Mouse (Mus musculus) spleen, embryonic (tissue): ENCODE results near the gene Aif1l.

ENCODE experiments used
- CTCF ChIA-PET: fragments of 350-600 bp; sonication (Branson Sonifier 250); formaldehyde crosslinking; loops from one replicate; lab custom pipeline; 2022; lab: Charles Lee

Aif1l gene

GRCm38 (mm10) chr2:32008311-32008710, 58.4 kb downstream of the Aif1l start:
- CTCF ChIA-PET, result interaction anchor here (0.6 kb wide), 1 partner anchor 10 kb away, joined by 4 read pairs; no protein-coding TSS in a partner anchor

DNA sequence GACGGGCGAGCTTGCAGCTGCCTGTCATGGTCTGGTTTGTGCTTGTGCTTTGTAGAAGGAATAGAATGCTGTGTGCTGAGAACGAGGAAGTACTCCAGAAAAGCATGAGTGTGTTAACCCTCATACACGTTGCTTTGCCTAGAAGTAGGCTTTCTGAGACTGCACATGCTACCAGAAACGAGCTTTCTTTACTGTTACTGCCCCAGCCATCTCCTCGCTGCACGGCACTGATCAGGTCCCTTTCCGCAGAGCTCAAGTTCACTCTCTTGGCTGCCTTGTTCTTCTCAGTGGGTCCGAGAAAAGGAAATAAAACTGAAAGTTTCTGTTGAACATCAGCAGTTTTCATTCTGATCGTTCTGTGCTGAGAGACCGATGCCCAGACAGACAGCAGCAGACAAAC, 58.8 kb downstream of the Aif1l start:
- CTCF ChIA-PET, result interaction anchor here (0.6 kb wide), 1 partner anchor 386 kb away, joined by 4 read pairs; no protein-coding TSS in a partner anchor

DNA sequence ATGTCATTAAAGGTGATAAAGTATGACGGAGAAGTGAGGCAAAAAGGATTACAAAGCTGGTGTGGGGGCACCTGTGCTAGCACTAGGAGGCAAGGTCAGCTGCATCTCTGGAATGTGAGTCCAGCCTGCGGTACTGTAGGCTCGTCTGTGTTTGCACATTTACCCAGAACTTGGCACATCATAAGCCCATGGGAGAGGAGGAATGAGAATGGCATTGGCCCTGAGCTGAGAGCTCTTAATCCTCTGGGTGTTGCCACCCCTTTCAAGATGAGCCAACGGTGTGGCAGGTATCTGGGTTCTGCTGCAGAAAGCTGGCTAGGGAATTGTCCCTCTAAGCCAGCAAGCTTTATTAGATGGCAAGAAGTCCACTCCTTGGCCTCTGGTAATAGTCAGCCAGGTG, 69.8 kb downstream of the Aif1l start:
- CTCF ChIA-PET, result no interaction called here

- CTCF ChIA-PET, result no interaction called here
These were observed 70.3 kb downstream of the Aif1l start for GRCm38 (mm10) chr2:32020229-32020628.
